Mouse (Mus musculus) Patski (cell line): ENCODE measurements at regions not wholly inside any gene's neighbourhood (a gene's known extent, or its start where the extent isn't known, plus 50 kb on each side); places are given as distances from the start of the nearest gene placed in this dataset.

Experiments used
- ATAC-seq: fragments of 100-300 bp; one replicate; pipeline ENCODE4 v1.8.0; 2021
- CTCF ChIA-PET: fragments of 350-600 bp; sonication (Branson Sonifier 250); formaldehyde crosslinking; loops from one replicate; lab custom pipeline; 2022; ENCODE audit warnings: inconsistent platforms; lab: Charles Lee
- POLR2A ChIA-PET: fragments of 350-600 bp; sonication (Branson Sonifier 250); formaldehyde crosslinking; loops from one replicate; lab custom pipeline; 2022; ENCODE audit warnings: antibody characterized with exemption, inconsistent platforms; lab: Charles Lee
- DNase-seq: peaks from one replicate; pipeline ENCODE4 v3.0.0-alpha.2; 2011; ENCODE audit warnings: low read depth, low spot score
- H3K27me3 ChIP-seq: fragments of 371-371 bp; one replicate; pipeline ENCODE4 v1.5.1; 2021
- CTCF ChIP-seq: fragments of 100-300 bp; IDR thresholded peaks from one replicate; pipeline ENCODE4 v1.5.1; 2021
- in situ Hi-C: fragments of 300-500 bp; cut with MboI; formaldehyde crosslinking; loops from 3 replicates; pipeline ENCODE4 v1.11.1; 2018; ENCODE audit warnings: low pct_unique_long_range_greater_than_20kb, mixed read lengths

- in situ Hi-C loops = loop anchor here (25.0 kb wide), 1 partner anchor 1300 kb away; no protein-coding TSS in a partner anchor
- POLR2A ChIA-PET = no interaction called here
- no peak for TF ChIP-seq CTCF
Measured at GRCm38 (mm10) chr8:107887333-107887732, 55.1 kb upstream of the Zfhx3 start.

GRCm38 (mm10) chr8:107890922-107891321, 51.5 kb upstream of the Zfhx3 start:
- no peak for DNase-seq
- peaks cover 8% of the 10 kb centered on the region for H3K27me3 ChIP-seq
- no peak for ATAC-seq
- in situ Hi-C loops = loop anchor here (25.0 kb wide), 1 partner anchor 1296 kb away; no protein-coding TSS in a partner anchor
- POLR2A ChIA-PET = no interaction called here
- TF ChIP-seq CTCF = no peak
- CTCF ChIA-PET = no interaction called here

More at GRCm38 (mm10) chr8:107887333-107887732, 55.1 kb upstream of the Zfhx3 start:
- H3K27me3 ChIP-seq = peaks cover 22% of the 10 kb centered on the region
- ATAC-seq (no peak), DNase-seq (no peak)
- CTCF ChIA-PET = no interaction called here
